Mouse (Mus musculus) CH12.LX (cell line): ENCODE measurements around the gene Slc7a15.

Source experiments
- CTCF ChIP-seq, 2 experiments: IDR thresholded peaks in 1 of 2; conservative IDR thresholded peaks in 1 of 2; 2 replicates each; pipeline ENCODE4 v1.5.1; 2011 to 2012; ENCODE audit warnings: low read depth in 2 of 2, low read length in 2 of 2, improper control_type of control experiment in 1 of 2, inconsistent platforms in 1 of 2, mild to moderate bottlenecking in 1 of 2, moderate library complexity in 1 of 2
- EP300 ChIP-seq: IDR thresholded peaks from 2 replicates; pipeline ENCODE4 v1.6.1; 2011; ENCODE audit warnings: low read length, improper control_type of control experiment
- JUND ChIP-seq: conservative IDR thresholded peaks from 2 replicates; pipeline ENCODE4 v1.6.1; 2011; ENCODE audit warnings: low read depth, low read length, improper control_type of control experiment
- MAZ ChIP-seq: IDR thresholded peaks from 2 replicates; pipeline ENCODE4 v1.6.1; 2012; ENCODE audit warnings: low read depth, mild to moderate bottlenecking, inconsistent platforms, low read length, improper control_type of control experiment, moderate library complexity
- POLR2A ChIP-seq: IDR thresholded peaks from 2 replicates; pipeline ENCODE4 v1.6.1; 2011; ENCODE audit warnings: low read depth, mild to moderate bottlenecking, improper control_type of control experiment, low read length
- POLR2AphosphoS2 ChIP-seq: IDR thresholded peaks from 2 replicates; pipeline ENCODE4 v1.6.1; 2011; ENCODE audit warnings: low read depth, low read length, improper control_type of control experiment
- SMC3 ChIP-seq: IDR thresholded peaks from 2 replicates; pipeline ENCODE4 v1.6.1; 2011; ENCODE audit warnings: low read depth, low read length, improper control_type of control experiment
- ZMIZ1 ChIP-seq: IDR thresholded peaks from 2 replicates; pipeline ENCODE4 v1.6.1; 2012; ENCODE audit warnings: low read depth, mild to moderate bottlenecking, inconsistent platforms, low read length, improper control_type of control experiment

- TF ChIP-seq EP300 = no peak
- peak; percentile 98 for TF ChIP-seq ZMIZ1
- no peak for TF ChIP-seq CTCF (conservative IDR thresholded peaks at IDR 0.05 in 1 of 2, IDR thresholded peaks at IDR 0.05 in 1 of 2; ENCODE audit: low read depth in 2 of 2, low read length in 2 of 2)
- peak; percentile 99 for TF ChIP-seq POLR2A
- TF ChIP-seq JUND = peak; percentile 81; the same call in 1 of the 2 replicates
- TF ChIP-seq MAZ = no peak
- peak; percentile 91 for TF ChIP-seq POLR2AphosphoS2
- no peak for TF ChIP-seq SMC3
These were observed 98.8 kb downstream of the Slc7a15 start, which contains the start of gene Rhob for GRCm38 (mm10) chr12:8499871-8500596.
